8 mouse cellular contexts compared by ENCODE assay signal in the genomic region with DNA sequence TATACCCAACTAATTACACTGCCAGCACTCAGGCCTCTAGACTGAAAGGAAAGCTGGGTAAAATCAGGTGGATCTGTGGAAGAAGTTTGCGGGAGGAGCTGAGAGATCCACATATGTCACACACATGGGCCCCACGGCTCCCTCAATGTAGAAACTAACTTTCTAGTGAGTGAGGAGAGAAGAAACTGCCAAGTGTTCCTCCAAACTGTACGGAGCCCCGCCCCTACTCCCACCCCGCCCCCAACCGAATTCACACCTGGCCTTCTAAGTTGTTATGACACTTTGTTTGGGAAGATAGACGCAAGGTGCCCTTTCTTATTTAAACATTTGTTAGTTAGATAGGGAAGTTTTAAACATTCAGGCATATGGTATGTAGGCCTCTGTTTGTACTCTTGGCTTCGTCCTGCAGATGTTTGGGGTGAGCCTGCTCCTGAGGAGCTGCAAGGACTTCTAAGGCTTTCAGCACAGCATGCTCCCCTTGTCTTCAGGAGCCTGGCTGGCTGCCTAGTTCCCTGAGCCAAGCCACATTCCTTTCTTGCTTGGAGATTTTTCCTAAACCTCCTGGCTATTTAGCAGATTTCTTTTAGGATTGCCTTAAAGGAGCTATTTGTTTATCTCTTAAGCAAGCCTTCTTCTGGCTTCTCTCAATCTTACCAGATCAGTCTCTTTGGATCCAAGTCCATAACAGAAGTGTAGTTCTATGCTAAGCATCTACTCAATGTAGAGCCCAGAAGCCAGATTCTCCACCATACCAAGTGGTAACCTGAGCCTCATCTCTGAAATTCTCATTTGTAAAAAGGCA.
DNase-seq lines count a peak whose midpoint lies in the region; ATAC-seq and TF ChIP-seq lines count a peak whose summit lies in the region.

No protein-coding gene starts in this region.

- TF ChIP-seq CTCF in lung, embryonic 14.5 days (IDR thresholded peaks at IDR 0.05; ENCODE audit: low read depth), result no peak

- no peak for ATAC-seq in embryonic facial prominence, embryonic 13.5 days (ENCODE audit: insufficient number of reproducible peaks, insufficient read depth, low FRiP score, low TSS enrichment, low read depth)
- ATAC-seq in lung, embryonic 14.5 days (ENCODE audit: insufficient read depth), result peak; percentile 78; the same call in 1 of the 2 replicates

- H3K4me2 ChIP-seq in embryonic facial prominence, embryonic 13.5 days, result no peak overlapping the region
- H3K4me2 ChIP-seq in lung, embryonic 14.5 days, result no peak overlapping the region

- peak overlapping the region; percentile 62 for H3K27ac ChIP-seq in embryonic facial prominence, embryonic 13.5 days
- no peak overlapping the region for H3K27ac ChIP-seq in embryonic facial prominence, embryonic 10.5 days (replicated peaks)
- H3K27ac ChIP-seq in lung, embryonic 14.5 days (ENCODE audit: low read depth), result peak overlapping the region; percentile 65
- H3K27ac ChIP-seq in hindbrain, embryonic 10.5 days, result no peak overlapping the region

- DNase-seq in embryonic facial prominence, embryonic 10.5 days (ENCODE audit: low spot score), result no peak
- peak; percentile 9 for DNase-seq in urinary bladder, postnatal 25 days (ENCODE audit: low spot score)
- no peak for DNase-seq in urinary bladder, postnatal 10 days (ENCODE audit: low spot score)
- peak; percentile 74 for DNase-seq in lung, embryonic 14.5 days
- DNase-seq in testis, postnatal 14 days (ENCODE audit: low spot score), result peak; percentile 54
- no peak for DNase-seq in embryo, embryonic 10 days (ENCODE audit: low spot score)
- DNase-seq in hindbrain, embryonic 10.5 days (ENCODE audit: low spot score), result no peak

- H3K4me1 ChIP-seq in embryonic facial prominence, embryonic 13.5 days, result peaks cover 10% of the 10 kb centered on the region
- H3K4me1 ChIP-seq in embryonic facial prominence, embryonic 10.5 days, result no peaks in the 10 kb centered on the region
- no peaks in the 10 kb centered on the region for H3K4me1 ChIP-seq in lung, embryonic 14.5 days (ENCODE audit: insufficient read depth)
- no peaks in the 10 kb centered on the region for H3K4me1 ChIP-seq in hindbrain, embryonic 10.5 days (replicated peaks)

- H3K27me3 ChIP-seq in embryonic facial prominence, embryonic 13.5 days, result no peaks in the 10 kb centered on the region
- peaks cover 14% of the 10 kb centered on the region; the same call in 1 of the 2 replicates for H3K27me3 ChIP-seq in embryonic facial prominence, embryonic 10.5 days (replicated peaks; ENCODE audit: low read depth, poor library complexity, severe bottlenecking)
- no peaks in the 10 kb centered on the region for H3K27me3 ChIP-seq in lung, embryonic 14.5 days (ENCODE audit: insufficient read depth, low read length)
- no peaks in the 10 kb centered on the region for H3K27me3 ChIP-seq in hindbrain, embryonic 10.5 days (ENCODE audit: insufficient read depth, poor library complexity, severe bottlenecking)

- no peak overlapping the region for H3K9ac ChIP-seq in embryonic facial prominence, embryonic 13.5 days
- no peak overlapping the region for H3K9ac ChIP-seq in lung, embryonic 14.5 days

- no peaks in the 10 kb centered on the region for H3K9me3 ChIP-seq in embryonic facial prominence, embryonic 13.5 days
- no peaks in the 10 kb centered on the region for H3K9me3 ChIP-seq in embryonic facial prominence, embryonic 10.5 days
- H3K9me3 ChIP-seq in lung, embryonic 14.5 days (ENCODE audit: low read depth, low read length), result no peaks in the 10 kb centered on the region
- no peaks in the 10 kb centered on the region for H3K9me3 ChIP-seq in hindbrain, embryonic 10.5 days

- H3K4me3 ChIP-seq in embryonic facial prominence, embryonic 13.5 days, result no peak overlapping the region
- no peak overlapping the region for H3K4me3 ChIP-seq in embryonic facial prominence, embryonic 10.5 days
- H3K4me3 ChIP-seq in lung, embryonic 14.5 days (ENCODE audit: low read depth, low read length), result no peak overlapping the region
- no peak overlapping the region for H3K4me3 ChIP-seq in hindbrain, embryonic 10.5 days

- no peaks in the 10 kb centered on the region for H3K36me3 ChIP-seq in embryonic facial prominence, embryonic 13.5 days
- no peaks in the 10 kb centered on the region for H3K36me3 ChIP-seq in embryonic facial prominence, embryonic 10.5 days (replicated peaks)
- H3K36me3 ChIP-seq in lung, embryonic 14.5 days (ENCODE audit: insufficient read depth), result no peaks in the 10 kb centered on the region
- H3K36me3 ChIP-seq in hindbrain, embryonic 10.5 days, result no peaks in the 10 kb centered on the region

- WGBS in embryonic facial prominence, embryonic 13.5 days, result 49% methylated on average over 8 of the region's 8 CpGs
- 52% methylated on average over 8 of the region's 8 CpGs for WGBS in embryonic facial prominence, embryonic 10.5 days
- WGBS in lung, embryonic 14.5 days, result 40% methylated on average over 8 of the region's 8 CpGs
- WGBS in hindbrain, embryonic 10.5 days, result 46% methylated on average over 8 of the region's 8 CpGs

Comparison
In these comparisons a context has a peak if more than half of its experiments do, and no peak if none do; other contexts are left out.
1. H3K27ac ChIP-seq: peak in embryonic facial prominence, embryonic 13.5 days (single experiment) and lung, embryonic 14.5 days (single experiment); none in embryonic facial prominence, embryonic 10.5 days (single experiment) and hindbrain, embryonic 10.5 days (single experiment).
2. DNase-seq: peak in urinary bladder, postnatal 25 days (single experiment), lung, embryonic 14.5 days (single experiment) and testis, postnatal 14 days (single experiment); none in embryonic facial prominence, embryonic 10.5 days (single experiment), urinary bladder, postnatal 10 days (single experiment), embryo, embryonic 10 days (single experiment) and hindbrain, embryonic 10.5 days (single experiment).